Mouse (Mus musculus) stomach, embryonic 14.5 days (tissue): Measurements from ENCODE around the gene Capn15. TPM values are rescaled to one million over a fixed set of nuclear protein-coding genes. Genes with fewer than 3 reads are reported as not detected.

Experiments used
- ATAC-seq: fragments of 200-750 bp; cut with Nextera tagmentation; 2 replicates; pipeline ENCODE4 v1.8.0; 2017; ENCODE audit warnings: low read depth, moderate TSS enrichment; ENCODE audit not compliant: insufficient number of reproducible peaks, insufficient read depth, low FRiP score
- H3K27ac ChIP-seq: fragments of 300-500 bp; sonication (generic); 2 replicates; pipeline ENCODE4 v1.5.1; 2014; ENCODE audit warnings: mild to moderate bottlenecking, low read length, moderate library complexity, mixed read lengths
- H3K27me3 ChIP-seq: fragments of 300-500 bp; sonication (generic); 2 replicates; pipeline ENCODE4 v1.6.1; 2014; ENCODE audit warnings: low read length, control low read depth, mixed read lengths; ENCODE audit not compliant: control insufficient read depth, insufficient read depth
- H3K36me3 ChIP-seq: fragments of 300-500 bp; sonication (generic); 2 replicates; pipeline ENCODE4 v1.6.1; 2014; ENCODE audit warnings: mild to moderate bottlenecking, control low read depth, low read length, moderate library complexity, mixed read lengths; ENCODE audit not compliant: control insufficient read depth, insufficient read depth
- H3K4me1 ChIP-seq: fragments of 300-500 bp; sonication (generic); 2 replicates; pipeline ENCODE4 v1.6.1; 2014; ENCODE audit warnings: low read length, control low read depth, mixed read lengths; ENCODE audit not compliant: control insufficient read depth, insufficient read depth
- H3K4me2 ChIP-seq: fragments of 300-500 bp; sonication (generic); replicated peaks from 2 replicates; pipeline ENCODE4 v1.6.1; 2014; ENCODE audit warnings: low read depth, low read length, control low read depth
- H3K4me3 ChIP-seq: fragments of 300-500 bp; sonication (generic); 2 replicates; pipeline ENCODE4 v1.5.1; 2014; ENCODE audit warnings: low read depth, low read length, control low read depth
- H3K9ac ChIP-seq: fragments of 300-500 bp; sonication (generic); replicated peaks from 2 replicates; pipeline ENCODE4 v1.6.1; 2014; ENCODE audit warnings: low read depth, mild to moderate bottlenecking, control low read depth, low read length, moderate library complexity, mixed read lengths
- H3K9me3 ChIP-seq: fragments of 300-500 bp; sonication (generic); 2 replicates; pipeline ENCODE4 v1.6.1; 2016; ENCODE audit warnings: low read depth, low read length, control low read depth; ENCODE audit not compliant: control insufficient read depth
- whole genome bisulfite sequencing: fragments of 180-500 bp; shearing (Covaris S2); extraction: QIAGEN DNeasy Blood & Tissue Kit; methylation state at CpG from one replicate; pipeline ENCODE4 v1.1.7; 2014; 5-methylcytosine and 5-hydroxymethylcytosine counted together
- polyA plus RNA-seq: library from polyadenylated mRNA; unstranded; fragments of >200 nt; fragmentation: Nextera tagmentation; extraction: Ambion mirVana; gene quantifications from 2 replicates; pipeline ENCODE4 v1.2.1, GENCODE M21; 2014

Capn15 gene
- polyA plus RNA-seq, 1 experiment from 2014 or later, result 23.9 TPM

DNA sequence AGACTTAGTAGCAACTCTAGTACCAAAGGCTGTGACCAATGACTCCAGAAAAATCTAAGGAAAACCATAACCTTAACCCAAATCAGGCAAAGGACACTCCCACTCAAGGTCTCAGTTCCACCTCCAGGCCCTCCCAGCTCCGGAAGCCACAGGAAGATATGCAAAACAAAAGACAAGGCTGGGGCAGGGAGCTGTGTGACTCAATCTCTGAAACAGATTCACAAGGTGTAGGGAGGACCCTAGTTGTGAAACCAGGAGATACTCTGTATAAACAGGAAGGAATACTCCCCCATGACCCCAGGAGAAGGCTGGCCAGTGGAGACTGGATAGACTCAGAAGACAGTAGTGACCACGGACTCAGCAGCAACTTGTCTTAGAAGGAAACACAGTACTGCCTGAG lies 22.1 kb upstream of the Capn15 start:
- no peak for ATAC-seq

DNA sequence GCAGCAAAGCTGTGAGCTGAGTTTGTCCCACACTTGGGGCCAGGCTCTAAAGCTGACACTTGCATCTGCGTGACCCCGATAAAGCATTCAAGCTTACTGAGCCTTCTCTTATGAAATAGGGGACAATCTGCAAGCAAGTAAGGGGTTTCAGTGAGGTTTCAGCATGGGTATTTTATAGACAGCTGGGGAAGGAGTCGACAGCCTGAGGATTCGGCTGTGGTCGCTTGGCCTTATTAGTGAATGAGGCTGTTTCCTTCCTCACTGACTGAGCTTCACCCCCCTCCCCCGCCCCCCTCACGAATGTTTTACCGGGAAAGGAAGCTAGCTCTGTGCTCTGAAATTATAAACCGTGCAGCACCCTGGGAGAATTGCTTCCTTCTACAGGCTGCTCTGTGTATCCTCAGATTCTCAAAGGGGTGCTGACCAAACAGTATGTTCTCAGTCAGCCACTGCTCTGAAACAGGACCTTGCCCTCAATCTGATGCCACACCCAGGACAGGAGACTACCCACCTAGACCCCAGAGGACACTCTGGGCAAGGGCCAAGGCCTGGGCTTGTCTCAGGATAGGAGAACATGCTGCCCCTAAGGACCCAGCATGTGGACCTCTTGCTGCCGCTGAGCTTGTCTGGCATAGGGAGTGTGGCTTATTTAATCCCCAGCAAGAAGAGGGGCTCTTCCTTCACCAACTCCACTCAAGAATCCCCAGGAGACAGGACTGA lies 20.3 kb upstream of the Capn15 start:
- 79% methylated on average over 10 of the region's 10 CpGs for WGBS
- H3K27me3 ChIP-seq, result no peaks in the 10 kb centered on the region

More for the DNA sequence above, 22.1 kb upstream of the Capn15 start:
- H3K9me3 ChIP-seq, result no peaks in the 10 kb centered on the region
- no peak overlapping the region for H3K4me2 ChIP-seq
- H3K27ac ChIP-seq, result no peak overlapping the region
- no peak overlapping the region for H3K4me3 ChIP-seq
- no peaks in the 10 kb centered on the region for H3K27me3 ChIP-seq
- H3K4me1 ChIP-seq, result no peaks in the 10 kb centered on the region
- peaks cover 8% of the 10 kb centered on the region; the same call in 1 of the 2 replicates for H3K36me3 ChIP-seq
- H3K9ac ChIP-seq, result no peak overlapping the region
- WGBS, result 70% methylated on average over 2 of the region's 2 CpGs

DNA sequence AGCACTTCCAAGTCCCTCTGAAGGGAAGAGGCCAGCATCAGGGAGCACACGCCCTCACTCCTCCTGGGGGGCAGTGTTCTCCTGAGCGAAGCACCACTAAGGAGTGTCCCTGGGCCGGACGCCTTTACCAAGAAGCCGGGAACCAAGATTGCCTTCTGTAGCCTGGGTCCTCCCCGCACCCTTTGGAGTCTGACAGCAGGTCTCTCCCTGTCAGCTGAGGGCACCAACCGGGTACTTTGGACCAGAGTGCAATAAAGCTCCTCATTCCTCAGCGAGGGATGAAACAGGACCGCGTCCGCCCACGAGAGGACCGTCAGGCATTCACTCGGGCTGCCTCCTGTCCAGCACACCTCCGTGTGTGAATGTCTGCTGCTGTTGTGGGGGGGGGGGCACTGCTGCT lies 19.1 kb upstream of the Capn15 start:
- Histone ChIP-seq H3K27me3 (no peaks in the 10 kb centered on the region), H3K4me2 (no peak overlapping the region), H3K4me1 (no peaks in the 10 kb centered on the region), H3K27ac (no peak overlapping the region), H3K36me3 (peaks cover 6% of the 10 kb centered on the region; the same call in 1 of the 2 replicates), H3K4me3 (no peak overlapping the region), H3K9me3 (no peaks in the 10 kb centered on the region), H3K9ac (no peak overlapping the region)
- no peak for ATAC-seq
- WGBS, result 87% methylated on average over 15 of the region's 15 CpGs

More for the DNA sequence above, 20.3 kb upstream of the Capn15 start:
- no peaks in the 10 kb centered on the region for H3K9me3 ChIP-seq
- H3K4me3 ChIP-seq, result no peak overlapping the region
- ATAC-seq, result no peak
- H3K4me1 ChIP-seq, result no peaks in the 10 kb centered on the region
- H3K27ac ChIP-seq, result no peak overlapping the region
- H3K9ac ChIP-seq, result no peak overlapping the region
- H3K36me3 ChIP-seq, result peaks cover 6% of the 10 kb centered on the region; the same call in 1 of the 2 replicates
- no peak overlapping the region for H3K4me2 ChIP-seq

DNA sequence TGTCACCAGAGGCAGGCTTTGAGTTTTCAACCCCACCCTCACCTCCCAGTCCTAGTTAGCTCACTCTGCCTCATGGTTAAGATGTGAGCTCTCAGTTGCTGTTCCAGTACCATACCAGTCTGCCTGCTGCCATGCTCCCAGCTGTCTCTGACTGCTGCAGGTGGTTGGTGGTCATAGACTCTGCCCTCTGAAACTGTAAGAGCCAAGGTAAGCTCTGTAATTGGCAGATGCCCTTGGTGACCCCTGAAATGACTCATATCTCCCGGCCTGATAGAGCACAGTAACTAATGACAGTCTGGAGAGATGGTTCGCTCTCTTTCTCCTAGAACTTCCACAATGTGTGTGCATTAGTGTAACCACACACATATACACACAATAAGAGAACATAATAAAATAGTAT lies 18.3 kb upstream of the Capn15 start:
- Histone ChIP-seq H3K27ac (no peak overlapping the region), H3K9ac (no peak overlapping the region), H3K4me2 (no peak overlapping the region), H3K27me3 (no peaks in the 10 kb centered on the region), H3K9me3 (no peaks in the 10 kb centered on the region), H3K4me3 (no peak overlapping the region), H3K36me3 (peaks cover 6% of the 10 kb centered on the region; the same call in 1 of the 2 replicates), H3K4me1 (no peaks in the 10 kb centered on the region)
- 89% methylated on average over 2 of the region's 2 CpGs for WGBS
- ATAC-seq, result no peak

DNA sequence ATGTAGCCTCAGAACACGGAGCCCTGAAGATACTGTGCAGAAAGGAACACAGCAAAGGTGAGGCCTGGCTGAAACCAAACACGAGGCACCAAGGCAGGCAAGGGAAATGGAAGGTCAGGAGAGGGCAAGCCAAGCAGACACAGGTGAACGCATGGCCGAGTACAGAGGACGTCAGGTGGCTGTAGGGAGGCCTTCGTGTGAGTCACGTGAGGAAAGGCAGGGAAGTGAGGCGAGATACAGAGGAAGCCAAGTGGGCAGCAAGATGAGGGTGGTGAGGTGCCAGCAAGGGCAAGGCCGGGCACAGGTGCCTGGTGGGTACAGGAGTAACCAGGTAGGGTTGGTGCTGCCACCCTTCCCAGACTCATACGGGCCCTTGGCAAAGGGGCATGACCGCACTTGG lies 12.8 kb upstream of the Capn15 start:
- ATAC-seq, result no peak
- Histone ChIP-seq H3K9ac (no peak overlapping the region), H3K4me2 (no peak overlapping the region), H3K9me3 (no peaks in the 10 kb centered on the region), H3K36me3 (peaks cover 4% of the 10 kb centered on the region), H3K4me3 (no peak overlapping the region), H3K27me3 (no peaks in the 10 kb centered on the region), H3K4me1 (no peaks in the 10 kb centered on the region), H3K27ac (no peak overlapping the region)
- 87% methylated on average over 11 of the region's 11 CpGs for WGBS

DNA sequence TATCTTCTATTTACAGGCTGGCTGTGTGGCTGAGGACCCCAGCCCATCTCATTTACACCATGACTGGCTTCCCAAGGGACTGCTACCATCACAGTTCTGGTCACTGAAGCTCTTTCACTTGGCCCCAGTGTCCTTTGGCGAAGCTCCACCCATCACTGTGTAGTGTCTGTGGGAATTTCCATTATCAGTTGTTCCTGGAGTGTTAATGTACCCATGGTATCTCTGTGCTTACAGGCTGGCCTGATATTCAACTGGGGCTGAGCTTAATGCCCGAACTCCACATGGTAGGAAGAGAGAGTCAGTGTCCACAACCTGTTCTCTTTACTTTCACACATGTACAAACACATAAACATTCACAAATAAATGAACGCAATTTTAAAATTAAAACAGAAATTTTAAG lies 7.9 kb upstream of the Capn15 start:
- 90% methylated on average over 3 of the region's 3 CpGs for WGBS

DNA sequence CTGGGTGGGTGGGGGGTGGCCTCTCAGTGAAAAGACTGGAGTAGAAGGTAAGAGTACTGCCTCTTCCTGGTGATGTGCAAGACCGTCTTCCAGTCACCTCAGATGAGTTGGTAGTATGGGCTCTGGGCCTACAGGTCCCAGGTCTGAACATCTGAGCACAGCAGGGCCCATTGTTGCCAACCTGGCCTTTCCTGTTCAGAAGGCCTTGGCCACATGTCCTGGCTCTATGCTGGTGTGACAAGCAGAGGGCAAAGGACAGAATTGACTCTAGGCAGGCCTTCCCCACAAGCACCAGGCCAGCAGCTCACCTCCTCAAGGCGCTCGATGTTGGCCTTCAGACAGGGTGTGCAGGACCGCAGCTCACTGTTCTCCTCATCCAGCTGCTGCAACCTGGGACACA lies 6.7 kb upstream of the Capn15 start:
- H3K27ac ChIP-seq, result no peak overlapping the region
- WGBS, result 96% methylated on average over 4 of the region's 4 CpGs
- H3K4me2 ChIP-seq, result no peak overlapping the region
- H3K9me3 ChIP-seq, result no peaks in the 10 kb centered on the region
- peaks cover 24% of the 10 kb centered on the region for H3K36me3 ChIP-seq
- no peak overlapping the region for H3K9ac ChIP-seq
- H3K4me1 ChIP-seq, result no peaks in the 10 kb centered on the region
- no peak overlapping the region for H3K4me3 ChIP-seq
- no peak for ATAC-seq
- H3K27me3 ChIP-seq, result no peaks in the 10 kb centered on the region

More for the DNA sequence above, 7.9 kb upstream of the Capn15 start:
- H3K4me2 ChIP-seq, result no peak overlapping the region
- H3K9ac ChIP-seq, result no peak overlapping the region
- H3K36me3 ChIP-seq, result peaks cover 24% of the 10 kb centered on the region
- no peak for ATAC-seq
- H3K9me3 ChIP-seq, result no peaks in the 10 kb centered on the region
- H3K4me1 ChIP-seq, result no peaks in the 10 kb centered on the region
- no peak overlapping the region for H3K27ac ChIP-seq
- H3K4me3 ChIP-seq, result no peak overlapping the region
- H3K27me3 ChIP-seq, result no peaks in the 10 kb centered on the region

DNA sequence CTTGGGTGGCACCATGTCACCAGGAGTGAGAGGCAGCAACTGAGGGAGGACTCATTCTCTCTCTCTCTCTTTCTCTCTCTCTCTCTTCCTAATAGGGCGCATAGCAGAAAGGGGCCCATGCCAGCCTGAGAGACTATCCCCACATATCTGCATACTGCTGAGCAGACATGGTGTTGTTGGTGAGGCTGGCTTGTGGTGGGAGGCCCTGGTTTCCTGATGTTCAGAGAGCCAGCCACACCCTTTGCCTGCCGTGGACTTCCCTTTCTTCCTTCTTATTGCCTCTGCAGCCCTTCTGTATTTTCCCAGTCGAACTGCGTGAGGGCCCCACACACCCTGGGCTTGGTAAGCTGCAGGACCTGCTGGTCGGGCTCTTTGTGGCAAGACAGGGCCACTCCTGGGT lies 4.7 kb upstream of the Capn15 start:
- no peaks in the 10 kb centered on the region for H3K9me3 ChIP-seq
- no peak overlapping the region for H3K4me3 ChIP-seq
- no peak overlapping the region for H3K27ac ChIP-seq
- H3K27me3 ChIP-seq, result no peaks in the 10 kb centered on the region
- H3K4me1 ChIP-seq, result no peaks in the 10 kb centered on the region
- no peak for ATAC-seq
- no peak overlapping the region for H3K9ac ChIP-seq
- WGBS, result 90% methylated on average over 5 of the region's 5 CpGs
- no peak overlapping the region for H3K4me2 ChIP-seq
- peaks cover 24% of the 10 kb centered on the region for H3K36me3 ChIP-seq
